Mouse (Mus musculus) thymus, adult 2 months (tissue): ENCODE measurements around the gene Drc1. TPM values are rescaled to one million over a fixed set of nuclear protein-coding genes. Genes with fewer than 3 reads are reported as not detected.

Experiments used
- DNase-seq: peaks from one replicate; pipeline ENCODE4 v3.0.0; 2021
- H3K27ac ChIP-seq: fragments of 200-500 bp; 2 replicates; pipeline ENCODE4 v1.5.1; 2012; ENCODE audit warnings: low read length, control low read depth; ENCODE audit not compliant: control insufficient read depth, insufficient read depth
- H3K27me3 ChIP-seq: fragments of 200-500 bp; 2 replicates; pipeline ENCODE4 v1.6.1; 2012; ENCODE audit warnings: mild to moderate bottlenecking, low read length, moderate library complexity, mixed read lengths; ENCODE audit not compliant: control insufficient read depth, insufficient read depth
- H3K36me3 ChIP-seq: fragments of 200-500 bp; 2 replicates; pipeline ENCODE4 v1.6.1; 2012; ENCODE audit warnings: mild to moderate bottlenecking, low read length, moderate library complexity; ENCODE audit not compliant: control insufficient read depth, insufficient read depth
- H3K4me1 ChIP-seq: fragments of 200-500 bp; replicated peaks from 2 replicates; pipeline ENCODE4 v1.6.1; 2012; ENCODE audit warnings: low read length; ENCODE audit not compliant: control insufficient read depth, insufficient read depth
- H3K4me3 ChIP-seq: fragments of 200-500 bp; 2 replicates; pipeline ENCODE4 v1.5.1; 2012; ENCODE audit warnings: mild to moderate bottlenecking, low read length, control low read depth, moderate library complexity; ENCODE audit not compliant: control insufficient read depth, insufficient read depth
- CTCF ChIP-seq: fragments of 200-500 bp; IDR thresholded peaks from 2 replicates; pipeline ENCODE4 v1.5.1; 2012; ENCODE audit warnings: mild to moderate bottlenecking, control low read depth, low read length, moderate library complexity, borderline replicate concordance; ENCODE audit not compliant: control insufficient read depth, poor library complexity, insufficient read depth; ENCODE audit errors: extremely low read depth
- POLR2A ChIP-seq: fragments of 200-500 bp; IDR thresholded peaks from 2 replicates; pipeline ENCODE4 v1.6.1; 2012; ENCODE audit warnings: mild to moderate bottlenecking, low read length, control low read depth, moderate library complexity; ENCODE audit not compliant: control insufficient read depth, poor library complexity, insufficient read depth; ENCODE audit errors: extremely low read depth
- WGBS: fragments of 180-500 bp; shearing (Covaris S2); methylation state at CpG from one replicate; pipeline ENCODE4 v1.1.7; 2018; 5-methylcytosine and 5-hydroxymethylcytosine counted together
- polyA plus RNA-seq: library from polyadenylated mRNA; depleted of rRNA; stranded (reverse); fragments of >200 nt; gene quantifications from 2 replicates; pipeline ENCODE4 v1.2.3, GENCODE M21; 2012

The Drc1 gene
- polyA plus RNA-seq, 1 experiment, result 1.4 TPM

DNA sequence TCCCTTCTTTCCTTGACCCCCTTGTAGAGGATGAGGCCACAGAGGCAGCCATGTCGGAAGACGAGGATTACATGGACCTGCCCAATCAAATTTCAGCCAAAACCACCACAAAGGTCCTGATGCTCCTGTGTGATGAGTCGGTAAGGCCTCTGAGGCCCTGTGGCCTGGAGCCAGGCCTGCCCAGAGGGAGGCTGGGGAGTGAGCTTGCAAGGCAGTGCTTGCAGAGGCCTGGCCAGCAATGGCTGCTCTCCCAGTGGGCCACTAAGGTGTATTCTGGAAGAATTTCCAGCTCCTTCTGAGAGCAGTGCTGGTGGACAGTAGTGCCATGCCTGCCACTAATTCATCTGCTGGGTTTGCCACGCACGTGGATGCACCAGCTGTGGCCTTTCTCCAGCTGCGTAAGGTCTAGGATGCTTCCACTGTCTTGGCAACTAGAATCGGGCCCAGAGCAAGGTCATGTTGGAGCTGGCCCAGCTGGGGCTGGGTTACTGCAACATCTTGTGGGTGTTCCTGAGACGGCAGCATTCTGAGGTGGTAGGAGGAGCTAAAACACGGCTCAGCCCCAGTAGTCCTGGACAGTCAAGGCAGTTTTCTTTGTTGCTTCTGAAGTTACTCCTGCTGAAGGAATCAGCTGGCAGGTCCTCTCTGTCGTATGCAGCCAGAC lies 77.4 kb downstream of the Drc1 start:
- Histone ChIP-seq H3K36me3 (no peaks in the 10 kb centered on the region), H3K4me1 (peaks cover 10% of the 10 kb centered on the region), H3K27me3 (no peaks in the 10 kb centered on the region), H3K27ac (no peak overlapping the region), H3K4me3 (no peak overlapping the region)
- 90% methylated on average over 10 of the region's 10 CpGs for WGBS
- no peak for DNase-seq
- no peak for TF ChIP-seq POLR2A
- TF ChIP-seq CTCF, result no peak

DNA sequence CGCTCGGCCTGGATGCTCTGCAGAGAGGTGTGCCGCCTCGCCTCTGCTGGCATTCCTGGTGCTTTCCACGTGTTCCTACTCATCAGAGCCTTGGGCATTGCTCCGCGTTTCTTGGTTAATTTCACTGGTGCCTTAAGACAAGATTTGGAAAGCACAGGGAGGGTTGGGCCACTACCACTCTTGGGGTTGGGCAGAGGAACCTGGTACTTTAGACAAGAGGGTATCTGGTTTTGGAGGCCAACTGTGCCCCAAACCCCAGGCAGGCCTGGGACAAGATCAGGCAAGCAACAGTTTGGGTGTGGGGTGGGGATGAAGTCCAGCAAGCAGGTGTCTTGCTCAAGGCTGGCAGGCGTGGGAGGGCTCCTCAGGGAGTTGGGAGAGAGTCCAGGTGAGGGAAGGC lies 86.2 kb downstream of the Drc1 start:
- Histone ChIP-seq H3K27ac (no peak overlapping the region), H3K27me3 (no peaks in the 10 kb centered on the region), H3K4me3 (no peak overlapping the region), H3K36me3 (no peaks in the 10 kb centered on the region), H3K4me1 (no peaks in the 10 kb centered on the region)
- TF ChIP-seq POLR2A (no peak), CTCF (no peak)
- WGBS, result 92% methylated on average over 8 of the region's 8 CpGs
- no peak for DNase-seq

DNA sequence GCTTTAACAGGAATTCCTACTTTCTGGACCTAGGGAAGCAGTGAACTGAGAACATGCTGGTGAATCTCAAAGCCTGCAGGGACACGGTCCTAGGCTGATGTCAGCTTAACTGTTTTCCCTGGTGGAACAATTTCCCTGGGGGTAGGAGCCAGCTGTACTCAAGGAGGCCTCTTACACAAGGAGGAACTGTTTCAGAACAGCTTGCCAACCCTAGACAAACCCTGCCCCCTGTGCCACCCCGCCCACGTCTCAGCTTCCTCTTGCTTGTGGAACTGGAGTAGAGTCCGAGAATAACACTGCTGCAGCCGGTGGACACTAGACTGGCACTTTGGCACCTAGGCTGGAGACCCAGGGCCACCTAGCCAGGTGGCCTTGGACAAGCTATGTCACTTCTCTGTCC lies 88.2 kb downstream of the Drc1 start:
- TF ChIP-seq CTCF (no peak), POLR2A (no peak)
- no peaks in the 10 kb centered on the region for H3K4me1 ChIP-seq
- WGBS, result 15% methylated on average over 5 of the region's 5 CpGs
- no peak overlapping the region for H3K27ac ChIP-seq
- no peak overlapping the region for H3K4me3 ChIP-seq
- no peaks in the 10 kb centered on the region for H3K27me3 ChIP-seq
- DNase-seq, result peak; percentile 57
- H3K36me3 ChIP-seq, result no peaks in the 10 kb centered on the region

DNA sequence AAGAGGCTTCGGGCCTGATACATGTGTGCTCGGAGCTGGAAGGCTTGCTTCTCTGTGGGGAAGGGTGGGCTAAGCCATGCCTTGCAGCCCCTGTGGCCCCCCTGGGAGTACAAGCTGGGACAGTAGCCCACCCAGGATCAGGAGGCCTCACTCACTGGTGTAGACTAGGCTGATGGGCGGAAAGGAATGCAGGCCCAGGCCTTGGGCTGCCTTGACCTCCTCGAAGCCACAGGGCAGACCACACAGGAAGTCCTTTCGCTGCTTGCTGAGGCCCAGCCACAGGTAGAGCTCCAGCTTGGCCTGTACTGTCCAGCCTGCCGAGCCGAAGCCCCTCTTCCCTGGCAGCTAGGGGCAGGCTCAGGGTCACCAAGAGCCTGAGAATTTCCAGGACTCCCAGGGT lies 101.7 kb downstream of the Drc1 start:
- H3K27ac ChIP-seq, result no peak overlapping the region
- no peaks in the 10 kb centered on the region for H3K27me3 ChIP-seq
- H3K36me3 ChIP-seq, result no peaks in the 10 kb centered on the region
- no peaks in the 10 kb centered on the region for H3K4me1 ChIP-seq
- TF ChIP-seq CTCF (no peak), POLR2A (no peak)
- no peak overlapping the region for H3K4me3 ChIP-seq
- DNase-seq, result no peak
- WGBS, result 43% methylated on average over 7 of the region's 7 CpGs

DNA sequence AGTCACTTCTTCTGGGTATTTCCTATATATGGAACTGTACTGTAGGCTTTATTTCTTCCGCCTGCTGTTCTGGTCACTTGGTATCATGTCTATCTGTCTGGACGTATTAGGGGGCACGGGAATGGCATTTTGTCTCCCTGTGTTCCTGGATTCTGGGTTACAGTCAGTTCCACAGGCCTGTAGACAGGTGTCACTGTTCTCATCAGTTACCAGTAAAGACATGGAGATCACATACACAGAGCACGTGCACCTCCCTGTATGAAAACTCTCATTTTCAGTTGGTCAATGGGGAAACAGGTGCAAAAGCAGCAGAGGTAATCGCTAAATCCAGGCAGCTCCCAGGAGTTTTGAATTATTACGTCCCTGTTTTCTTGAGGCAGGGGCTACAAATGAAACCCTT lies 106.5 kb downstream of the Drc1 start:
- Histone ChIP-seq H3K4me1 (no peaks in the 10 kb centered on the region), H3K4me3 (no peak overlapping the region), H3K27me3 (no peaks in the 10 kb centered on the region), H3K27ac (no peak overlapping the region), H3K36me3 (no peaks in the 10 kb centered on the region)
- TF ChIP-seq CTCF (no peak), POLR2A (no peak)
- DNase-seq, result no peak
- 79% methylated on average over 6 of the region's 6 CpGs for WGBS

DNA sequence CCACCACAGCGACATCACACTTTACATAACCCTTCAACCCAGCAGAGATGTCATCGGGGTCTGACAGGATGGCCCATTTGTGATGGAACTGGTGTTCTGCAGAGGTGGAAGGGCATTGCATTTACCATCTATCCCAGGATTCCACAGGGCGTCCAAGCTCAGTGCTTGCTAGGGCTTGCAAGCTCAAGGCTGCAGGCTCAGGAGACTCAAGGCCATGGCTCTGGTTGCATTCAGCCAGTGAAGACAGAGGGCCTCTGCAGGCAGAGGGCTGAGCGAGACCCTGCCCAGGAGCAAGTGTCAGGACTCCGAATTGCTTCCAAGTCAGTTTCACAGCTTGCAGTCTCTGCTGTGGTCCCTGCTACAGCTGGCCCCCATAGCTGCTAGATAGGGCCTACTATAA lies 108.6 kb downstream of the Drc1 start:
- no peak for TF ChIP-seq CTCF
- no peak for TF ChIP-seq POLR2A

DNA sequence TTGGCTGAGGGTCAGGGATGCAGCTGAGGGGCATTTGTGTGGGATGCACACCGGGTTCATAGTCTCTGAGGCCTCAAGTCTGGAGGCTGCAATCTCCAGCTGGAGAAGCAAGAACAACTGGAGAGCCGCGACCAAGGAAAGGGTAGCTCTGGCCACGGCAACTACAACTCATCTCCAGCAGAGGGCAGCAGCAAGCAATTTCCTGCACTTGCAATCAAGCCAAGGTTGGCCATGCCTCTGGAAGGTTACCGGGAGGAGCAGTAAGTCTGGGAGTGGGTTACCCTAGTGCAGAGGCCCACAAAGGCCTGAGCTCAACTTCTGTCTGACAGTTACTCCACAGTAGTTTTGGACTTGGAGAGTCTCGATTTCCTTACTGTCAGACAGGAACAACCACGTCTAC lies 110.3 kb downstream of the Drc1 start:
- DNase-seq, result peak; percentile 72
- no peaks in the 10 kb centered on the region for H3K36me3 ChIP-seq
- WGBS, result 30% methylated on average over 7 of the region's 7 CpGs
- no peaks in the 10 kb centered on the region for H3K27me3 ChIP-seq
- no peak overlapping the region for H3K4me3 ChIP-seq
- H3K27ac ChIP-seq, result no peak overlapping the region
- no peaks in the 10 kb centered on the region for H3K4me1 ChIP-seq
- TF ChIP-seq POLR2A (no peak), CTCF (peak; percentile 88)

More for the DNA sequence above, 108.6 kb downstream of the Drc1 start:
- Histone ChIP-seq H3K36me3 (no peaks in the 10 kb centered on the region), H3K4me3 (no peak overlapping the region), H3K27me3 (no peaks in the 10 kb centered on the region), H3K27ac (no peak overlapping the region), H3K4me1 (no peaks in the 10 kb centered on the region)
- 95% methylated on average over 5 of the region's 5 CpGs for WGBS
- DNase-seq, result no peak
